Mouse (Mus musculus) myocyte (in vitro differentiated cells): ENCODE data around the gene Ccndbp1.

ENCODE experiments used
- MAX ChIP-seq: IDR thresholded peaks from one replicate; pipeline ENCODE4 v1.6.1; 2011; ENCODE audit warnings: low read depth, mild to moderate bottlenecking, control low read depth
- POLR2A ChIP-seq: IDR thresholded peaks from one replicate; pipeline ENCODE4 v1.6.1; 2011; ENCODE audit warnings: low read depth, mild to moderate bottlenecking, control low read depth, moderate library complexity; ENCODE audit not compliant: insufficient read length
- TCF12 ChIP-seq: IDR thresholded peaks from one replicate; pipeline ENCODE4 v1.6.1; 2011; ENCODE audit warnings: mild to moderate bottlenecking, control low read depth; ENCODE audit not compliant: poor library complexity, insufficient read depth, severe bottlenecking
- USF1 ChIP-seq: IDR thresholded peaks from one replicate; pipeline ENCODE4 v1.6.1; 2011; ENCODE audit warnings: low read depth, mild to moderate bottlenecking, control low read depth, moderate library complexity

- TF ChIP-seq USF1 (no peak), POLR2A (no peak), MAX (no peak), TCF12 (no peak)
Observed at GRCm38 (mm10) chr2:120998863-120999262, 9.3 kb upstream of the Ccndbp1 start.
